Mouse (Mus musculus): ENCODE results near the gene Flt3. TPM values are rescaled to one million over a fixed set of nuclear protein-coding genes. Genes with fewer than 3 reads are reported as not detected.
A peak's percentile ranks its signal among the peaks of the same experiment; 100 is the strongest.

Gene Flt3
- total and polyA plus RNA-seq, 3 experiments = 0.01 TPM; not detected in 2

DNA sequence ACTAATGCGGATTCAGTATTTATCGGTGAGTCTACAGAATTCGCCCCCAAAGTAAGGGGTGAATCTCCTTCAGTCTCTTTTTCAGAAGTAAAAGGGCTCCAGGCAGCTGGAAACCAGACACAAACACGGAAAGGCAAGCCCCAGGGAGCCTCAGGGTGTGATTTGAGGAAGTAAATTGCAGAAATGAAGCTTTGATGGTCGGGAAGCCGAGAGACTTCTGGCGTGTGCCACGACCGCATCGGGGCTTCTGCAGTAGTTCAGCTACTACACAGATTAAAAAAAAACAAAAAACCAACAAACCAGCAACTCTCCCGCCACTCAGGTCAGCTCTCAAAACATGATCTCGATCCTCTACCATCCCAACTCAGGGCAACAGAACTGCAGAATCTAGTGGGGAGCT, 37.2 kb downstream of the Flt3 start:
- Histone ChIP-seq H3K79me2 (ENCODE audit: control insufficient read depth, insufficient read depth, low read length, poor library complexity) (no peaks in the 10 kb centered on the region), H3K27me3 (ENCODE audit: control insufficient read depth in 1 of 2, insufficient read depth in 2 of 2, low read length in 2 of 2) (no peaks in the 10 kb centered on the region), H3K36me3 (ENCODE audit: control insufficient read depth in 1 of 2, insufficient read depth in 2 of 2, low read length in 2 of 2) (no peaks in the 10 kb centered on the region), H3K4me3 (ENCODE audit: control insufficient read depth in 1 of 2, insufficient read depth in 1 of 2, low read depth in 2 of 2, low read length in 2 of 2) (no peak overlapping the region), H3K4me1 (ENCODE audit: control insufficient read depth in 1 of 2, insufficient read depth in 2 of 2, low read length in 2 of 2) (no peaks in the 10 kb centered on the region), H3K27ac (ENCODE audit: control insufficient read depth, low read depth, low read length) (no peak overlapping the region), H3K9me3 (replicated peaks; ENCODE audit: insufficient read depth, low read length) (no peaks in the 10 kb centered on the region), H3K9ac (ENCODE audit: control insufficient read depth, low read depth, low read length, poor library complexity, severe bottlenecking) (no peak overlapping the region)
- peak; percentile 28 for DNase-seq (ENCODE audit: low read depth, low spot score)
- TF ChIP-seq CHD1 (IDR thresholded peaks at IDR 0.05; ENCODE audit: low read depth, low read length) (no peak), NELFE (IDR thresholded peaks at IDR 0.05; ENCODE audit: low read depth, low read length) (no peak), GATA1 (IDR thresholded peaks at IDR 0.05; ENCODE audit: low read depth, low read length) (no peak), SMC3 (IDR thresholded peaks at IDR 0.05; ENCODE audit: low read depth, low read length) (no peak), UBTF (IDR thresholded peaks at IDR 0.05; ENCODE audit: borderline replicate concordance, insufficient read depth, low read depth, low read length) (no peak), ETS1 (IDR thresholded peaks at IDR 0.05; ENCODE audit: low read depth, low read length) (no peak), USF2 (IDR thresholded peaks at IDR 0.05; ENCODE audit: borderline replicate concordance in 1 of 2, insufficient read depth in 1 of 2, low read depth in 1 of 2, low read length in 2 of 2) (no peak)

DNA sequence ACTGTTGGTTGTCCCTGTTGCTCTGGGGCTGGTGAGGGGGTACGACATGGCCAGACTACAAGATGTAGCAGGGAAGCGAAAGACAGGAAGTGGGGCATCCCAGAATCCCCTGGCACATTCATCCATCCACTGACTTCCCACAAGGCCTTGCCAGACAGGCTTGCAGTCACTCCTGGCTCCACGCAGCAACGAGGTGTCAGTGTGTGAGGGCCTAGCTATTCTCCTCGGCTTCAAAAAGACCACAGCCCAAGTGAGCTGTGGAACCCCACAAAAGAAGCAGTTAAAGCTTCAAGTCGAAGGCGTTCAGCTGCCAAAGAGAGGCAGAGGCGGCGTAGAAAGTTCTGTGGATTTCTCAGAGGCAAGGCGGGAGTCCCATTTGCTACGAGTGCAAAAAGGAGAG, 41.8 kb downstream of the Flt3 start:
- DNase-seq (ENCODE audit: low read depth, low spot score) = no peak
- H3K36me3 ChIP-seq (ENCODE audit: control insufficient read depth in 1 of 2, insufficient read depth in 2 of 2, low read length in 2 of 2) = no peaks in the 10 kb centered on the region
- no peaks in the 10 kb centered on the region for H3K9me3 ChIP-seq (replicated peaks; ENCODE audit: insufficient read depth, low read length)
- TF ChIP-seq ELF1 (IDR thresholded peaks at IDR 0.05; ENCODE audit: low read depth, low read length) = no peak
- no peak for TF ChIP-seq MAZ (IDR thresholded peaks at IDR 0.05; ENCODE audit: low read depth, low read length)
- TF ChIP-seq MYB (IDR thresholded peaks at IDR 0.05; ENCODE audit: low read depth, low read length) = no peak
- no peak for TF ChIP-seq RAD21 (IDR thresholded peaks at IDR 0.05; ENCODE audit: low read depth, low read length)
- H3K4me3 ChIP-seq (ENCODE audit: control insufficient read depth in 1 of 2, insufficient read depth in 1 of 2, low read depth in 2 of 2, low read length in 2 of 2) = no peak overlapping the region
- H3K79me2 ChIP-seq (ENCODE audit: control insufficient read depth, insufficient read depth, low read length, poor library complexity) = no peaks in the 10 kb centered on the region
- H3K27me3 ChIP-seq (ENCODE audit: control insufficient read depth in 1 of 2, insufficient read depth in 2 of 2, low read length in 2 of 2) = no peaks in the 10 kb centered on the region; a peak in 1 of 4 replicates
- H3K4me1 ChIP-seq (ENCODE audit: control insufficient read depth in 1 of 2, insufficient read depth in 2 of 2, low read length in 2 of 2) = no peaks in the 10 kb centered on the region
- no peak overlapping the region for H3K9ac ChIP-seq (ENCODE audit: control insufficient read depth, low read depth, low read length, poor library complexity, severe bottlenecking)
- no peak overlapping the region for H3K27ac ChIP-seq (ENCODE audit: control insufficient read depth, low read depth, low read length)

- H3K27me3 ChIP-seq (ENCODE audit: control insufficient read depth in 1 of 2, insufficient read depth in 2 of 2, low read length in 2 of 2) = no peaks in the 10 kb centered on the region; a peak in 1 of 4 replicates
- H3K4me1 ChIP-seq (ENCODE audit: control insufficient read depth in 1 of 2, insufficient read depth in 2 of 2, low read length in 2 of 2) = no peaks in the 10 kb centered on the region
- H3K9me3 ChIP-seq (replicated peaks; ENCODE audit: insufficient read depth, low read length) = no peaks in the 10 kb centered on the region
- TF ChIP-seq MAFK (IDR thresholded peaks at IDR 0.05; ENCODE audit: borderline replicate concordance, low read depth, low read length) = no peak
- no peak for TF ChIP-seq USF1 (IDR thresholded peaks at IDR 0.05; ENCODE audit: low read depth, low read length)
- no peak for TF ChIP-seq ZMIZ1 (IDR thresholded peaks at IDR 0.05; ENCODE audit: low read depth, low read length)
- no peak for TF ChIP-seq TCF12 (IDR thresholded peaks at IDR 0.05; ENCODE audit: low read depth, low read length)
- no peak for TF ChIP-seq NELFE (IDR thresholded peaks at IDR 0.05; ENCODE audit: low read depth, low read length)
- no peak for TF ChIP-seq ETS1 (IDR thresholded peaks at IDR 0.05; ENCODE audit: low read depth, low read length)
- TF ChIP-seq HCFC1 (IDR thresholded peaks at IDR 0.05; ENCODE audit: low read depth, low read length) = no peak
- TF ChIP-seq RAD21 (IDR thresholded peaks at IDR 0.05; ENCODE audit: low read depth, low read length) = peak; percentile 23
- no peak for TF ChIP-seq CHD1 (IDR thresholded peaks at IDR 0.05; ENCODE audit: low read depth, low read length)
- TF ChIP-seq SMC3 (IDR thresholded peaks at IDR 0.05; ENCODE audit: low read depth, low read length) = peak; percentile 54
- no peak for TF ChIP-seq BHLHE40 (IDR thresholded peaks at IDR 0.05; ENCODE audit: borderline replicate concordance, low read depth, low read length)
- no peak for TF ChIP-seq EP300 (IDR thresholded peaks at IDR 0.05; ENCODE audit: low read depth in 1 of 2, low read length in 2 of 2)
- TF ChIP-seq CTCF (IDR thresholded peaks at IDR 0.05 in 2 of 3, conservative IDR thresholded peaks at IDR 0.05 in 1 of 3; ENCODE audit: control insufficient read depth in 1 of 3, insufficient read depth in 1 of 3, low read depth in 2 of 3, low read length in 3 of 3, poor library complexity in 1 of 3, severe bottlenecking in 1 of 3) = peak; percentile 69 to 95 (median 80)
- no peak for TF ChIP-seq TAL1 (IDR thresholded peaks at IDR 0.05; ENCODE audit: low read length)
- no peak overlapping the region for H3K4me3 ChIP-seq (ENCODE audit: control insufficient read depth in 1 of 2, insufficient read depth in 1 of 2, low read depth in 2 of 2, low read length in 2 of 2)
- peak; percentile 58 for DNase-seq (ENCODE audit: low read depth, low spot score)
- H3K36me3 ChIP-seq (ENCODE audit: control insufficient read depth in 1 of 2, insufficient read depth in 2 of 2, low read length in 2 of 2) = no peaks in the 10 kb centered on the region
- H3K79me2 ChIP-seq (ENCODE audit: control insufficient read depth, insufficient read depth, low read length, poor library complexity) = no peaks in the 10 kb centered on the region
- H3K9ac ChIP-seq (ENCODE audit: control insufficient read depth, low read depth, low read length, poor library complexity, severe bottlenecking) = no peak overlapping the region
- H3K27ac ChIP-seq (ENCODE audit: control insufficient read depth, low read depth, low read length) = no peak overlapping the region
These were observed 42.8 kb downstream of the Flt3 start for GRCm38 (mm10) chr5:147357536-147357935.

Measured in MEL (cell line).